Mouse (Mus musculus) liver, adult 2 months (tissue): Measurements from ENCODE around the gene Btbd3.

Experiments
- CTCF ChIP-seq: fragments of 200-500 bp; IDR thresholded peaks from 2 replicates; pipeline ENCODE4 v1.5.1; 2011; ENCODE audit warnings: low read depth, low read length, control low read depth
- POLR2A ChIP-seq: fragments of 200-500 bp; IDR thresholded peaks from 2 replicates; pipeline ENCODE4 v1.6.1; 2011; ENCODE audit warnings: low read length, control low read depth; ENCODE audit not compliant: insufficient read depth; ENCODE audit errors: extremely low read depth

GRCm38 (mm10) chr2:138476486-138476885 lies 220.1 kb downstream of the Btbd3 start:
- TF ChIP-seq CTCF (no peak), POLR2A (no peak)
